Mouse (Mus musculus) midbrain, embryonic 10.5 days (tissue): ENCODE data around the gene Fetub. TPM values are rescaled to one million over a fixed set of nuclear protein-coding genes. Genes with fewer than 3 reads are reported as not detected.

Experiments used
- DNase-seq: peaks from one replicate; pipeline ENCODE4 v3.0.0-alpha.2; 2017; ENCODE audit warnings: low spot score
- H3K27ac ChIP-seq: fragments of 300-500 bp; sonication (generic); replicated peaks from 2 replicates; pipeline ENCODE4 v1.5.1; 2016; ENCODE audit warnings: mild to moderate bottlenecking
- H3K27me3 ChIP-seq: fragments of 300-500 bp; sonication (generic); 2 replicates; pipeline ENCODE4 v1.6.1; 2016; ENCODE audit warnings: low read depth, mild to moderate bottlenecking; ENCODE audit not compliant: poor library complexity, severe bottlenecking
- H3K36me3 ChIP-seq: fragments of 300-500 bp; sonication (generic); 2 replicates; pipeline ENCODE4 v1.6.1; 2016; ENCODE audit warnings: mild to moderate bottlenecking, moderate library complexity
- H3K4me1 ChIP-seq: fragments of 300-500 bp; sonication (generic); 2 replicates; pipeline ENCODE4 v1.6.1; 2016
- H3K4me3 ChIP-seq: fragments of 300-500 bp; sonication (generic); 2 replicates; pipeline ENCODE4 v1.5.1; 2016; ENCODE audit warnings: mild to moderate bottlenecking, moderate library complexity
- H3K9me3 ChIP-seq: fragments of 300-500 bp; sonication (generic); replicated peaks from 2 replicates; pipeline ENCODE4 v1.6.1; 2016; ENCODE audit warnings: mild to moderate bottlenecking
- WGBS: fragments of 180-500 bp; shearing (Covaris S2); methylation state at CpG from one replicate; pipeline ENCODE4 v1.1.7; 2016; 5-methylcytosine and 5-hydroxymethylcytosine counted together
- polyA plus RNA-seq: library from polyadenylated mRNA; unstranded; fragments of >200 nt; fragmentation: Nextera tagmentation; extraction: Ambion mirVana; gene quantifications from 2 replicates; pipeline ENCODE4 v1.2.1, GENCODE M21; 2016

Fetub gene
- polyA plus RNA-seq, 1 experiment from 2014 or later, result not detected

- WGBS, result 39% methylated on average over 4 of the region's 4 CpGs
- Histone ChIP-seq H3K4me3 (no peak overlapping the region), H3K27me3 (no peaks in the 10 kb centered on the region), H3K9me3 (no peaks in the 10 kb centered on the region), H3K4me1 (peaks cover 12% of the 10 kb centered on the region), H3K36me3 (no peaks in the 10 kb centered on the region), H3K27ac (no peak overlapping the region)
- no peak for DNase-seq
Observed at GRCm38 (mm10) chr16:22953069-22953468, 34.9 kb downstream of the Fetub start.

GRCm38 (mm10) chr16:22955397-22956084 lies 37.4 kb downstream of the Fetub start:
- 51% methylated on average over 13 of the region's 13 CpGs for WGBS
- DNase-seq, result peak; percentile 51
- H3K27ac ChIP-seq, result peak overlapping the region; percentile 69

GRCm38 (mm10) chr16:22956085-22956439 lies 37.9 kb downstream of the Fetub start:
- Histone ChIP-seq H3K27me3 (no peaks in the 10 kb centered on the region), H3K27ac (peak overlapping the region; percentile 69; the same call in 1 of the 2 replicates), H3K36me3 (no peaks in the 10 kb centered on the region), H3K4me3 (no peak overlapping the region), H3K9me3 (no peaks in the 10 kb centered on the region), H3K4me1 (peaks cover 12% of the 10 kb centered on the region)
- DNase-seq, result no peak
- 69% methylated on average over 11 of the region's 11 CpGs for WGBS

More at GRCm38 (mm10) chr16:22955397-22956084, 37.4 kb downstream of the Fetub start:
- Histone ChIP-seq H3K36me3 (no peaks in the 10 kb centered on the region), H3K9me3 (no peaks in the 10 kb centered on the region), H3K27me3 (no peaks in the 10 kb centered on the region), H3K4me3 (no peak overlapping the region), H3K4me1 (peaks cover 12% of the 10 kb centered on the region)

GRCm38 (mm10) chr16:22961073-22961472 lies 42.9 kb downstream of the Fetub start:
- no peak for DNase-seq
- Histone ChIP-seq H3K9me3 (no peaks in the 10 kb centered on the region), H3K27me3 (no peaks in the 10 kb centered on the region), H3K27ac (no peak overlapping the region), H3K36me3 (no peaks in the 10 kb centered on the region), H3K4me3 (no peak overlapping the region), H3K4me1 (0 out of 2 replicates have a peak, but pooled peaks cover 3% of the 10 kb centered on the region)
- 90% methylated on average over 8 of the region's 8 CpGs for WGBS

- Histone ChIP-seq H3K36me3 (no peaks in the 10 kb centered on the region), H3K27ac (no peak overlapping the region), H3K27me3 (no peaks in the 10 kb centered on the region), H3K9me3 (no peaks in the 10 kb centered on the region), H3K4me3 (no peak overlapping the region), H3K4me1 (no peaks in the 10 kb centered on the region)
- DNase-seq, result no peak
- 82% methylated on average over 5 of the region's 5 CpGs for WGBS
Observed at GRCm38 (mm10) chr16:22962256-22962655, 44.1 kb downstream of the Fetub start.

- H3K9me3 ChIP-seq, result no peaks in the 10 kb centered on the region
- no peak overlapping the region for H3K27ac ChIP-seq
- H3K4me3 ChIP-seq, result no peak overlapping the region
- no peaks in the 10 kb centered on the region for H3K27me3 ChIP-seq
- no peaks in the 10 kb centered on the region for H3K4me1 ChIP-seq
- H3K36me3 ChIP-seq, result no peaks in the 10 kb centered on the region
- DNase-seq, result no peak
Observed at GRCm38 (mm10) chr16:22963293-22963692, 45.2 kb downstream of the Fetub start.

GRCm38 (mm10) chr16:22967383-22968030 lies 49.4 kb downstream of the Fetub start:
- Histone ChIP-seq H3K27me3 (no peaks in the 10 kb centered on the region), H3K4me1 (no peaks in the 10 kb centered on the region), H3K27ac (no peak overlapping the region), H3K9me3 (no peaks in the 10 kb centered on the region), H3K36me3 (no peaks in the 10 kb centered on the region), H3K4me3 (no peak overlapping the region)
- no peak for DNase-seq
- WGBS, result 81% methylated on average over 1 of the region's 1 CpGs

Other genes with a start within 250 kb of the Fetub start
- 0.16 and 0.22 TPM in 2 replicates for gene Crygs, start 106.8 kb upstream of the Fetub start, polyA plus RNA-seq
- gene Tbccd1, start 60.7 kb upstream of the Fetub start, polyA plus RNA-seq, result 34.8 and 39.1 TPM in 2 replicates
- gene Dnajb11, start 60.5 kb upstream of the Fetub start, polyA plus RNA-seq, result 86.7 and 100 TPM in 2 replicates
- not detected in 2 replicates for gene Ahsg, start 27.1 kb upstream of the Fetub start, polyA plus RNA-seq
- gene Hrg, start 32.7 kb downstream of the Fetub start, polyA plus RNA-seq, result 0.09 and 0.12 TPM in 2 replicates
- gene Kng2, start 111.1 kb downstream of the Fetub start, polyA plus RNA-seq, result not detected in 2 replicates
- gene Kng1, start 139.5 kb downstream of the Fetub start, polyA plus RNA-seq, result not detected in 2 replicates
- gene Eif4a2, start 189.1 kb downstream of the Fetub start, polyA plus RNA-seq, result 154 and 155 TPM in 2 replicates
- gene Rfc4, start 209.4 kb downstream of the Fetub start, polyA plus RNA-seq, result 238 and 272 TPM in 2 replicates
- gene Adipoq, start 228.2 kb downstream of the Fetub start, polyA plus RNA-seq, result not detected in 2 replicates